Mouse (Mus musculus) hindbrain, postnatal 0 days (tissue): ENCODE measurements around the gene Tipin. TPM values are rescaled to one million over a fixed set of nuclear protein-coding genes. Genes with fewer than 3 reads are reported as not detected.
"Not testable (repeated sequence)": the region's sequence is repeated elsewhere in the genome, so short reads cannot be mapped to it uniquely, and the experiment has no call there.

Experiments
- ATAC-seq: fragments of 200-750 bp; cut with Nextera tagmentation; 2 replicates; pipeline ENCODE4 v1.8.0; 2017; ENCODE audit warnings: mild to moderate bottlenecking, moderate TSS enrichment, moderate library complexity
- DNase-seq: peaks from one replicate; pipeline ENCODE4 v3.0.0-alpha.2; 2015; ENCODE audit warnings: low spot score
- H3K27ac ChIP-seq: fragments of 300-500 bp; sonication (generic); 2 replicates; pipeline ENCODE4 v1.5.1; 2014; ENCODE audit warnings: mild to moderate bottlenecking
- H3K27me3 ChIP-seq: fragments of 300-500 bp; sonication (generic); 2 replicates; pipeline ENCODE4 v1.6.1; 2014; ENCODE audit warnings: low read length, mixed read lengths; ENCODE audit not compliant: insufficient read depth
- H3K36me3 ChIP-seq: fragments of 300-500 bp; sonication (generic); 2 replicates; pipeline ENCODE4 v1.6.1; 2014; ENCODE audit warnings: low read length, mixed read lengths; ENCODE audit not compliant: insufficient read depth
- H3K4me1 ChIP-seq: fragments of 300-500 bp; sonication (generic); 2 replicates; pipeline ENCODE4 v1.6.1; 2014; ENCODE audit warnings: antibody characterized with exemption, low read length, mixed read lengths; ENCODE audit not compliant: insufficient read depth
- H3K4me2 ChIP-seq: fragments of 300-500 bp; sonication (generic); 2 replicates; pipeline ENCODE4 v1.6.1; 2014; ENCODE audit warnings: low read depth, mild to moderate bottlenecking, low read length, moderate library complexity, mixed read lengths
- H3K4me3 ChIP-seq: fragments of 300-500 bp; sonication (generic); 2 replicates; pipeline ENCODE4 v1.5.1; 2014; ENCODE audit warnings: low read length
- H3K9ac ChIP-seq: fragments of 300-500 bp; sonication (generic); replicated peaks from 2 replicates; pipeline ENCODE4 v1.6.1; 2014; ENCODE audit warnings: mild to moderate bottlenecking, low read length, moderate library complexity, mixed read lengths
- H3K9me3 ChIP-seq: fragments of 300-500 bp; sonication (generic); 2 replicates; pipeline ENCODE4 v1.6.1; 2016; ENCODE audit warnings: low read length, mixed read lengths
- CTCF ChIP-seq: IDR thresholded peaks from 2 replicates; pipeline ENCODE4 v1.5.1; 2016; ENCODE audit warnings: antibody characterized with exemption, control low read depth, low read depth
- WGBS: fragments of 180-500 bp; shearing (Covaris S2); extraction: QIAGEN DNeasy Blood & Tissue Kit; methylation state at CpG from one replicate; pipeline ENCODE4 v1.1.7; 2014; 5-methylcytosine and 5-hydroxymethylcytosine counted together
- polyA plus RNA-seq: library from polyadenylated mRNA; unstranded; fragments of >200 nt; fragmentation: Nextera tagmentation; extraction: Ambion mirVana; gene quantifications from 2 replicates; pipeline ENCODE4 v1.2.1, GENCODE M21; 2015
- total RNA-seq: library from RNA; depleted of rRNA; stranded (reverse); fragments of >200 nt; gene quantifications from 2 replicates; pipeline ENCODE4 v1.2.3, GENCODE M21; 2014

Tipin gene
- total and polyA plus RNA-seq, 2 experiments from 2014 or later = 83.7 to 97.0 TPM

DNA sequence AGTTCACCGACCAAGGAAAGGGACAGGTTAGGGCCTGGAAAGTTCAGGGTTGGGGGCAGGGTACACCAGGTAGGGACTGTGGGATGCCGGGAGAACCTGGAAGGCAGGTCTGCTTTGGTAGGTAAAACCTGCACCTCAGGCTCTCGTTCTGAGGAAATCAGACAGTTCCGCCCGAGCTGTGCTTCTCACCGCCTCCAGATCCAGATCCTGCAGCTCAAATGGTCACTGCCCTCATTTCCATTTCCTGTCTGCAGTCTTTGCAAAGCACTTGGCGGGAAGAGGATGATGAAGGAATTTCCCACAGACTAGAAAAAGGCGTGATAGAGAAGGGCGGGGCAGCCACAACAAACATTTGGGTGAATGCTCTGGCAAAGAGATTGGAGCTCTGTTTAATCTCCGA, 13.2 kb upstream of the Tipin start:
- Histone ChIP-seq H3K4me3 (no peak overlapping the region), H3K27me3 (no peaks in the 10 kb centered on the region), H3K27ac (no peak overlapping the region), H3K36me3 (no peaks in the 10 kb centered on the region), H3K9me3 (no peaks in the 10 kb centered on the region), H3K9ac (no peak overlapping the region), H3K4me2 (no peak overlapping the region), H3K4me1 (no peaks in the 10 kb centered on the region)
- ATAC-seq = no peak
- no peak for TF ChIP-seq CTCF
- DNase-seq = no peak
- WGBS = 89% methylated on average over 10 of the region's 10 CpGs

DNA sequence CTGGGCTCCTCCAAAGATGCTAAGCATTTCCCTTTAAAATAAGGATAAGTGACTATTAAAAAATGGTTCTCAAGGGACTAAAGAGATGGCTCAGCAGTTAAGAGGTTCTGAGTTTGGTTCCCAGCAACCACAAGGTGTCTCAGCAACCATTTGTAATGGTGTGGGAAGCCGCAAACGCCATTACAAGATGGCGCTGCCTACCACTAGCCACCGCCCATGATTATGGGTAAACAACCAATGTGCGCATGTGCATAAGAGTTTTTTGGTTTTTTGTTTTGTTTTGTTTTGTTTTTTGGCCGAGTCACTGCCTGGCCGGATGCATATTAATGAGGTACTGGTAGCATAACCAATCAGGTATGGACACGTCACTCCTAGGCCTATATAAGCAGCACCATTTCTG, 12.5 kb upstream of the Tipin start:
- not testable (repeated sequence) for H3K36me3 ChIP-seq, DNase-seq, H3K9me3 ChIP-seq, ATAC-seq, H3K27ac ChIP-seq, H3K4me2 ChIP-seq, H3K4me3 ChIP-seq, H3K4me1 ChIP-seq, H3K27me3 ChIP-seq, H3K9ac ChIP-seq
- WGBS = 93% methylated on average over 8 of the region's 8 CpGs

DNA sequence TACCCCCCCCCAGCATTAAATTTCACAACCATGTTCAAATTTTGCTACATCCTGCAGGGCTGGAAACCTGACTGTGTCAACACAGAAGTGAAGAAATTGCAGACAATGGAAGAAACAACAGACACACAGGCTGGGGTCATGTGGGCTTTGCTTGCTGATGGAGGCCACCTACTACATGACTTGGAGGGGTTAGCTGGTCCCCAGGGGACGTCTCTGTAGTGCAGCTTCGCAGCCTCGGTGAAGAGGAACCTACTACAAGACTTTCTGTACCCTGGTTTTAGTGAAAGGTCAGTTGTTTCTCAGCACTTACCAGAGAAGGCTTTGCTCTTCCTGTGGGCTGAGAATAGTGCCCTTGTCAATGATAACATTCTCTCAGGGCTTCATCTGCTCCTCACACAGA, 10.1 kb upstream of the Tipin start:
- H3K4me2 ChIP-seq = no peak overlapping the region
- DNase-seq (no peak), ATAC-seq (no peak)
- no peaks in the 10 kb centered on the region for H3K27me3 ChIP-seq
- H3K4me1 ChIP-seq = no peaks in the 10 kb centered on the region
- no peaks in the 10 kb centered on the region for H3K36me3 ChIP-seq
- TF ChIP-seq CTCF = no peak
- H3K9ac ChIP-seq = no peak overlapping the region
- WGBS = 76% methylated on average over 3 of the region's 3 CpGs
- no peaks in the 10 kb centered on the region for H3K9me3 ChIP-seq
- no peak overlapping the region for H3K4me3 ChIP-seq
- H3K27ac ChIP-seq = no peak overlapping the region

DNA sequence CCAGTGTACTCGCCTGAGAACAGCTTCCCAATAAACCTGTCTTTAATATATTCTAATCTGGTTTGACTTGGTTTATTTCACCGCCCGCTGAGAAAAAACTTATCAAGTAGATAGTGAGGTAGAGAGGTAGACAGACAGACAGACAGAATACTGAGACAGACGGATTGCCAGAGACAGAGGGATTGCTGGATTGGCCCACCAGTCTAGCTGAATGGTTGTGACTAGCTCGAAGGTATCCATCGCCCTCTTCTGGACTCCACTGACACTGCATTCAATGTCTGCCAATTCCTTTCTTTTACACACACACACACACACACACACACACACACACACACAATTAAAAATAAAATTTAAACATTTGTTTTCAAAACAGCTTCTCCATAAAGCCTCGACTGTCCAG, 8.8 kb upstream of the Tipin start:
- H3K9me3 ChIP-seq = no peaks in the 10 kb centered on the region
- H3K4me3 ChIP-seq = no peak overlapping the region
- peak; percentile 71 for TF ChIP-seq CTCF
- ATAC-seq = no peak
- no peak overlapping the region for H3K9ac ChIP-seq
- no peak overlapping the region for H3K27ac ChIP-seq
- no peaks in the 10 kb centered on the region for H3K27me3 ChIP-seq
- no peaks in the 10 kb centered on the region for H3K36me3 ChIP-seq
- no peaks in the 10 kb centered on the region for H3K4me1 ChIP-seq
- no peak overlapping the region for H3K4me2 ChIP-seq
- DNase-seq = peak; percentile 64
- 50% methylated on average over 7 of the region's 7 CpGs for WGBS

DNA sequence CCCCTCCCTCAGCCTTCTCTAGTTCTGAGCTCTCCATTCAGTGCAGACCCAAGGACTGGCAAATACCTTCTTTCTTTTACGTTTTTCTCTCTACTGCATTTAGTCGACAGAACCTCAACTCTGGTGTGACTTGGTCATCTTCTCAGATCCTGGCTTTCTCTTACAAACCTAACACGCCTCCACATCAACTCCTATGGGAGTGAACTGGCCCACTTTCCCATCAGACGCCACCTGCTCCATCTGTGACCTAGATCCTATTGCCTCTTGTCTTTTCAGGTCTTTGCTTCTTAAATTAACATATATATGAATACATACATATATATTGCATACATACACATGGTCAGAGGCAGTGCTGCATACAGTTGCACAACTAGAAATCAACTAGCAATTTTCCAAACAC, 7.6 kb upstream of the Tipin start:
- DNase-seq = no peak
- Histone ChIP-seq H3K4me3 (no peak overlapping the region), H3K4me1 (no peaks in the 10 kb centered on the region), H3K36me3 (no peaks in the 10 kb centered on the region), H3K27ac (no peak overlapping the region), H3K9me3 (no peaks in the 10 kb centered on the region), H3K27me3 (no peaks in the 10 kb centered on the region), H3K4me2 (no peak overlapping the region), H3K9ac (no peak overlapping the region)
- ATAC-seq = no peak
- TF ChIP-seq CTCF = no peak
- 52% methylated on average over 4 of the region's 4 CpGs for WGBS

DNA sequence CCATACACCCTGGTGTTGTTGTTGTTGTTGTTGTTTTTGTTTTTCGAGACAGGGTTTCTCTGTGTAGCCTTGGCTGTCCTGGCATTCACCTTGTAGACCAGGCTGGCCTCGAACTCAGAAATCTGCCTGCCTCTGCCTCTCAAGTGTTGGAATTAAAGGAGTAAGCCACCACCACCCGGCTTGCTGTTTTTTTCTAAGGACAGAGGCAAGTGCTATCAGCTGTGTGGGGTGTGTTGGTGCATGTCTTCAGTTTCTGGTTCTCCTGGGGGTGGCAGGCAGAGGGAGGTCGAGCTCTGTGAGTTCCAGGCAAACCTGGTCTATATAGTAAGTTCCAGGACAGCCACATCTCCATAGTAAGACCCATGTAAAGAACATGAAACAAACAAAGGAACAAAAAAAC, 7.1 kb upstream of the Tipin start:
- WGBS = 79% methylated on average over 4 of the region's 4 CpGs
- TF ChIP-seq CTCF = no peak

DNA sequence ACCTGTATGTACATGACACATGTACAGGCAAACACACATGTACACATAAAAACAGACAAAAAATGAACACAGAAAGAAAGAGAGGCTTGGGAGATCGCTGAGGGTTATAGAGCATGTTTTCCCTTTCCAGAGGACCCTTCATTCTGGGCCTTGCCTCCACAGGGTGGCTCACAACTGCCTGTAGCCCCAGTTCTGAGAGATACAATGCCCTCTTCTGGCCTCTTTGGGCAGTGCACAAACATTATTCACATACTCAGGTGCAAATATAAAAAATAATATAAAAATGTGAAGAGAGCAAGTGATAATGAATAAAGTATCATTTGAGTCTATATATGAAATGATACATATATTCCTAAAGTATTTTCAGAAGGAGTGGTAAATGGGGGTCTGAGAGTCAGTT, 6.5 kb upstream of the Tipin start:
- DNase-seq = peak; percentile 14
- no peak overlapping the region for H3K9ac ChIP-seq
- H3K4me3 ChIP-seq = no peak overlapping the region
- H3K27me3 ChIP-seq = no peaks in the 10 kb centered on the region
- H3K9me3 ChIP-seq = no peaks in the 10 kb centered on the region
- no peaks in the 10 kb centered on the region for H3K36me3 ChIP-seq
- no peak overlapping the region for H3K27ac ChIP-seq
- H3K4me2 ChIP-seq = no peak overlapping the region
- H3K4me1 ChIP-seq = no peaks in the 10 kb centered on the region
- TF ChIP-seq CTCF = peak; percentile 39
- no peak for ATAC-seq
- WGBS = 77% methylated on average over 1 of the region's 1 CpGs

More for the DNA sequence above, 7.1 kb upstream of the Tipin start:
- no peaks in the 10 kb centered on the region for H3K4me1 ChIP-seq
- H3K27me3 ChIP-seq = no peaks in the 10 kb centered on the region
- ATAC-seq = no peak
- no peak for DNase-seq
- no peak overlapping the region for H3K4me2 ChIP-seq
- no peak overlapping the region for H3K27ac ChIP-seq
- H3K9ac ChIP-seq = no peak overlapping the region
- H3K9me3 ChIP-seq = no peaks in the 10 kb centered on the region
- H3K4me3 ChIP-seq = no peak overlapping the region
- no peaks in the 10 kb centered on the region for H3K36me3 ChIP-seq

DNA sequence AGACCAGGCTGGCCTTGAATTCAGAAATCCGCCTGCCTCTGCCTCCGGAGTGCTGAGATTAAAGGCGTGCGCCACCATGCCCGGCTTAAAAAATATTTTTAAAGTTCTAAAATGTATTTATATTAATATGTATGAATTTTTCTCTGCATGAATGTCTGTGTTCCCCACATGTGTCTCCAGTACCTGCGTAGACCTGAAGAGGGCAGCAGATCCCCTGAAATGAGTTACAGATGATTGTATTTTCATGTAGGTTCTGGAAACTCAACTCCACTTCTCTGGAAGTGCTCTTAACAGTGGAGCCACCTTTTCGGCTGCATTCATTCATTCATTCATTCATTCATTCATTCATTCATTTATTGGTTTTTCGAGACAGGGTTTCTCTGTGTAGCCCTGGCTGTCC, 3.7 kb upstream of the Tipin start:
- DNase-seq (peak; percentile 82), ATAC-seq (no peak)
- Histone ChIP-seq H3K4me1 (no peaks in the 10 kb centered on the region), H3K9me3 (no peaks in the 10 kb centered on the region), H3K27ac (no peak overlapping the region), H3K9ac (no peak overlapping the region), H3K36me3 (no peaks in the 10 kb centered on the region), H3K4me3 (no peak overlapping the region), H3K4me2 (no peak overlapping the region), H3K27me3 (no peaks in the 10 kb centered on the region)
- peak; percentile 79 for TF ChIP-seq CTCF
- WGBS = 64% methylated on average over 8 of the region's 8 CpGs
